Mouse (Mus musculus) large intestine, adult 2 months (tissue): ENCODE results near the gene Ccdc18. TPM values are rescaled to one million over a fixed set of nuclear protein-coding genes. Genes with fewer than 3 reads are reported as not detected.
"Not testable (repeated sequence)": the region's sequence is repeated elsewhere in the genome, so short reads cannot be mapped to it uniquely, and the experiment has no call there.

Experiments used
- DNase-seq: peaks from one replicate; pipeline ENCODE4 v3.0.0-alpha.2; 2012; ENCODE audit warnings: low read depth, low spot score
- WGBS: fragments of 180-500 bp; shearing (Covaris S2); methylation state at CpG from one replicate; pipeline ENCODE4 v1.1.7; 2018; 5-methylcytosine and 5-hydroxymethylcytosine counted together
- polyA plus RNA-seq: library from polyadenylated mRNA; depleted of rRNA; stranded (reverse); fragments of >200 nt; gene quantifications from 2 replicates; pipeline ENCODE4 v1.2.3, GENCODE M21; 2012; rRNA removed

Ccdc18 gene
- 0.06 and 0.11 TPM in 2 replicates for polyA plus RNA-seq

DNA sequence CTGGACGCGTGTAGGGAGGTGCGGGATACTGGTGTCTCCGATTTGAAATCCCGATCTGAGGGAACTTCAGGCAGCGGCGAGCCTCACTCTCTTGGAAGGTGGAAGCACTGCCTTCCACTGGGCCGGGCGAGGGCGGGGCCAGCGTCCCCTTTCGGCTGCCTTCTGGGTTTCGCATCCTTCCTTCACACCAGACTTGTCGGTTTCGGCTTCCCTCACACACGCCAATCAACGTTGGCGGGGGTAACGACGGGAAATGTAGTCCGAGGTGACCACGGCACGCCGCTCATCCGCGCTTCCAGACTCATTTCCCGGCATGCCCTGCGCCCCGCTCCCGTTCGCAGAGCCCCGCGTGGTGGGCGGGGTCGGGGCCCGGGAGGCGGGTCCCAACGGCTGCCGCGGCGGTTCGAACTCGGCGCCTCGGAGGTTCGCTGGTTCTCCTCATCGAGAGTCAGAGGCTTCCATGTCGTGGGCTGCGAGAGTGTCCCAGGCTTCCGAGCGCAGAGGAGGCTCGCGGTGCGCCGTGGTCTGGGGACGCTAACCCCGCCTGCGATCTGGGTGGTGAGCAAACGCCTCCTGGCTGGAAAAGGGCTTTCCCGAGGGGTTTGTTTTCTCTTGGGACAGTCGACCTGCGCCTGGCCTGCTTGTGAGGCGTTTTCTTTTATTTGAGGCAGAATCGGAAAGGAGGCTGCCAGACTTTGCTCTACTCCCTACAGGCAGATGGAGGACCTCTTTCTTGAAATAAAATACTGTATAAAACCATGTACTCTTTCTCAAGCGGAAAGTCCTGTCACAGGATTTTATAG lies at the start of gene Ccdc18, which contains the start of gene Tmed5:
Ccdc18 (plus strand) TSS at position 435 of the 803 bp plus-strand sequence.
Tmed5 (minus strand) TSS at position 180 of the 803 bp plus-strand sequence.
- WGBS: under 1% methylated on average over 65 of the region's 65 CpGs
- peak; percentile 98 for DNase-seq

DNA sequence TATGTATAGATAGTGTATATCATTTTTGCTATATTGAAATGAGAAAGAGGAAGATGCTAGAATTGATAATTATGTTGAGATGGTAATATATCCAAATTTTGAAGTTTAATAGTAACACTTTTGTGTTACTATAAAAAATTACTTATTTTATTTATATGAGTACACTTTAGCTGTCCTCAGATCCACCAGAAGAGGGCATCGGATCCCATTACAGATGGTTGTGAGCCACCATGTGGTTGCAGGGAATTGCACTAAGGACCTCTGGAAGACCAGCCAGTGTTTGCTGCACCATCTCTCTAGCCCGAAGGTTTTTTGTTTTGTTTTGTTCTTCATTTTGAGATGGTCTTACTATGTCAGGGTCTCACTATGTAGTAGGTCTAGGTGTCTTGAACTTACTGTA lies 47.2 kb upstream of the Ccdc18 start:
- DNase-seq: no peak
- 90% methylated on average over 2 of the region's 2 CpGs for WGBS

DNA sequence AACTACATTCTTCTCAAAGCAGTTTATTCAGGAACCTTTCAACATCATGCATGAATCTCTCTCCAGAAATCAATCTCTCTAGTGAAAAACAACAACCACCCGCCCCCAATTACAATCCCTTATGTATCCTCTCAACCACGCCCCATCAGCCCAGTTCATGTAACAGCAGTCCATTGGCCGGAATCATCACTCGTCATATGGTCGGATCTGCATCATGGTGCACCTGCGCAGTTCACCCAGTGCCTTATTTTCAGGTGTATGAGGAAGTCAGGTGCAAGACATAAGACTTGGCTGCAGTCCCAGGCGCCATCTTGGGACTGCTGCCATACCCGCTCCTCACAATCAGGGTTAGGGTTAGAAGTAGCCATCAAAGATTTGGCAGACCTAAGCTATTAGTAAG lies 39.9 kb upstream of the Ccdc18 start:
- WGBS: 96% methylated on average over 8 of the region's 8 CpGs
- not testable (repeated sequence) for DNase-seq

DNA sequence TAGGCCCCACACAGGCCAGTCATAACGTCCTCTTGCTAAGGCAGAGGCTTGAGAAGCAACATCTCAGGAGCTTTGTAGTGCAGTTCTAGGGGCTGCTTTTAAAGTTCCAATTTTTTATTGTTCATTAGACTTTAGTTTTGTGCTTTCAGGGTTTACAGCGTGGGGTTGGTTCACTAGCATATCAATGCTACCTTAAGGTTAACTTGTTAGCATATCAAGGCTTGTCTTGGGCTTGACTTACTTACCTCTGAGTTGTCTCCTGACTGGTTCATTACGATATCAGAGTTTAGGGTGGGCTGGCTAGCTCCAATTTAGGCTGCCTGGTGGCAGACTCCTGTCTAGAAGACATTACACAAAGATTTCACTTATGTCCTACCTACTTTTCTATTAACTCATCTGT lies 35.0 kb upstream of the Ccdc18 start:
- WGBS: 94% methylated on average over 3 of the region's 3 CpGs
- DNase-seq: no peak

DNA sequence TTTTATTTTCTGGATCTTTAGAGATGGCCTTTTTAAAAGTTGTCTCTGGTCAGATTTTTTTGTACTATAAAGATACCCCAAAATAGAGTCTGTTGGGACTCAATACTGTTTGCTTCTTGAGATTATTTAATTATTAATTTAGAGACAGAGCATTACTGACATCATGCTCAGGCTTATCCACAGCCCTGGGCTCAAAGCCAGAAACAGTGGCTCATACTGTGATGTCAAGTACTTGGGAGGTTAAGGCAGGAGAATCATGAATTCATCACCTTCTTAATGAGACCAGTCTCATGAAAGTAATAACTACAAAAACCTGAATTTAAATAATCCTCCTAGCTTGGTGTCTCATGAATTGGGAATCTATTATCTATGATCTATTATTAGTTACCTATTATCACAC lies 32.5 kb upstream of the Ccdc18 start:
- DNase-seq: no peak

DNA sequence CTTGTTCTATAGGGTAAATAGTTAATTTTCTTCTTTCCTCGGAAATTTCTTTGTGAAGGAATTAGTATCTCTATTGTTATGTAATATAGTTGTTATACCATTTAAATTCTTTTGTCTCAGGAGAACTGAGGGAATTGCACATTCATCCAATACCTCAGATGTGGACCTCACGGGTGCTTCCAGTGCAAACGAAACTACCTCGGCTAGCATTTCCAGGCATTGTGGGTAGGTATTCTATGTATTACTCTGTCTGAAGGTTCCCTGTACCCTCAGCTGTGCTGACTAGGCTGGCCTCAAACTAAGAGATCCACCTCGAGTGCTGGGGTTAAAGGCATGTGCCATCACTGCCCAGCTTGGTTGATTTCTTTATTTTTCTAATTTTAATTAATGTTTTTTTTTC lies 28.4 kb upstream of the Ccdc18 start:
- no peak for DNase-seq
- WGBS: 87% methylated on average over 5 of the region's 5 CpGs

DNA sequence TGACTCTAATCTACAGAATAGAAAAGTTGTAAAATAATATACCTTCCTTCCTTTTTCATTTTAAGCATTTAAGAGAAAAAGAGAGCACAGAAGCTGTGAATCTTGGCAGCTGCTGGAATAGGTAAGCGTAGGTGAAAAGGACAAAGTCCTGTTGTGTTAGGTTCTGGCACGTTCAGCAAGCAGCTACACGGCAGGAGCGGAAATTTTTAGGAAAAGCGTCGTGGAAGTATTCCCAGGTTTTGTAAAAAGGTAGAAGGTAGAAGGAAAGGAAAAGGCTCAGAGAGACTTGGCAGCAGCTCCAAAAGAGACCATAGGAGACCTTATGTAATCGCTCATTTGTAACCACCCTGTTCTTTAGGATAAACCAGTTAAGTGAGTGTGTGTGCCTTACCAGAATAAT lies 23.3 kb upstream of the Ccdc18 start:
- no peak for DNase-seq
- WGBS: 69% methylated on average over 7 of the region's 7 CpGs

DNA sequence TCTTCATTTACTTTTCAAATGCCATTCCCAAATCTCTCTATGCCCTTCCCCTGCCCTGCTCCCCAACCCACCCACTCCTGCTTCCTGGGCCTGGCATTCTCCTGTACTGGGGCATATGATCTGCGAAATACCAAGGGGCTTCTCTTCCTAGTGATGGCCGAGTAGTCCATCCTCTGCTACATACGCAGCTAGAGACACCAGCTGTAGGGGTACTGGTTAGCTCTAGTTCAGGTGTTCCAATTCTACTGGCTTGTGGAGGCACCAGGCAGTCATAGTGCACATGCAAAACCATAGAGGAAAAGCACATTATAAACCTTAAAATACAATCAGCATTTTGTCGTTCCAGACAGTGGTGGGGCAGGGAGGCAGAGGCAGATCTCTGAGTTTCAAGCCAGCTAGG lies 15.0 kb upstream of the Ccdc18 start:
- WGBS: 89% methylated on average over 4 of the region's 4 CpGs

DNA sequence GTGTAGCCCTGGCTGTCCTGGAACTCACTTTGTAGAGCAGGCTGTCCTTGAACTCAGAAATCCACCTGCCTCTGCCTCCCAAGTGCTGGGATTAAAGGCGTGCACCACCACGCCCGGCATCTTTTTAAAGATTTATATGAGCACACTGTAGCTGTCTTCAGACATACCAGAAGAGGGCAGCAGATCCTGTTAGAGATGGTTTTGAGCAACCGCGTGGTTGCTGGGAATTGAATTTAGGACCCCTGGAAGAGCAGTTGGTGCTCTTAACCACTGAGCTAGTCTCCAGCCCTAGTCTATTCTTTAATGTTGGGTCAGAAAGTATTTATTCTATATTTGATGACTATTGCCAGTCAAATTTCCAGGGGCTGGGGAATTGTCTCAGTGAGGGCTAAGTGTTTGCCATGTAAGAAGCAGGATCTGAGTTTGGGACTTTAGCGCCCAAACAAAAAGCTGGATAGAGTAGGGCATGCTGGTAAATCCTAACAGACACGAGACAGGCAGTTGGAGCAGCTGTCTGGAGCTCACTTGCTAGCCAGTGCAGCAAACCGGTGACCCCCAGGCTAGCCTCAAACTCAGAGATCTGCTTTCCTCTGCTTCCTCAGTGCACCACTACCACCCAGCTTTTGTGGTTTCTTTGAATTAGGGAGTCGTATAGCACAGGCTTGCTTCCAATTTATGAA lies 12.3 kb upstream of the Ccdc18 start:
- DNase-seq: no peak
- 93% methylated on average over 9 of the region's 9 CpGs for WGBS

More for the DNA sequence above, 15.0 kb upstream of the Ccdc18 start:
- no peak for DNase-seq

DNA sequence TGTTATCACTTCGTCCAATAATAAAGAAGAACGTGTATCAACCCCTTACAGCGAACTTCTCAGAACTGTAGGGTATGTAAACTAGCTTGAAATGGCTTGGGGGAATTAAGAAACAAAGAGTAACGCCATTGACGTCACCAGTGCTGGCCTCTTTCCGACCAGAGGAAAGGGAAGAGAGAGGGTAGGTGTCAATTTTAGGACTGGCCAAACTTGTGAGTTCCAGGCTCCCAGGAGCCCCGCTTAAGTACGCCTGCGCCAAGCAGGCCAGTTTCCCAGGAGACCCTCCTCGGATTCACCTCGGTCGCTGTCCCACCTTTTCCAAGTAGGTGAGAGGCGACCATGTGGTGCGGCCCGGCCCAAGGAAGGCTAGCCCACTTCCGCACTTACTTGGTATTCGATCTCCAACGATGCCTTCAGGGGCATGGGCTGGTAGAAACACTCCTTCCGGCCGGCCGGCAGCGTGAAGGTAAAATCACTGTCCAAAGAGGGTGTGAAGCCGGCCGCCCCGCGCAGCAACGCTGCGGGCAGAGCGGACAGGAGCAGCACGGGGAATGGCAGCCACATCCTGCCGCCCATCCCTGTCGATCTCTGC lies 730 bp upstream of the Ccdc18 start:
- WGBS: under 1% methylated on average over 32 of the region's 32 CpGs
- peak; percentile 37 for DNase-seq

DNA sequence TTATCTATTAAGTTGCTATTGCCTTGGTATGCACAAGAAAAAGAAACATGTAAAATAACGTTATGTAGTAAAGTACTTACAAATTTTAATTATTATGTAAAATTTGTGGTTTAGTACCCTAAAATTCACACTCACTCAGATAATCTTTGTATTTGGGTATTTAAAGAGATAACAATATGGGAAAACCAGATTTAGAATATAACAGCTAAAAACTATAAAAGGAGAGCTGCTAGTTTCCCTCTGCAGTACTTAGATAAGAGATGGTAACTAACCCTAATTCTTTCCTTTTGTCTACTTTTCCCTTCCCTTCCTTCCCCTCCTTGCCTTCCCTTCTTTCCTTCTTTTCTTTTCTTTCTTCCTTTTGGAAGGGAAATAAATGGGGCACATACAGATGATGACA lies 19.9 kb downstream of the Ccdc18 start:
- 92% methylated on average over 1 of the region's 1 CpGs for WGBS
- DNase-seq: no peak

DNA sequence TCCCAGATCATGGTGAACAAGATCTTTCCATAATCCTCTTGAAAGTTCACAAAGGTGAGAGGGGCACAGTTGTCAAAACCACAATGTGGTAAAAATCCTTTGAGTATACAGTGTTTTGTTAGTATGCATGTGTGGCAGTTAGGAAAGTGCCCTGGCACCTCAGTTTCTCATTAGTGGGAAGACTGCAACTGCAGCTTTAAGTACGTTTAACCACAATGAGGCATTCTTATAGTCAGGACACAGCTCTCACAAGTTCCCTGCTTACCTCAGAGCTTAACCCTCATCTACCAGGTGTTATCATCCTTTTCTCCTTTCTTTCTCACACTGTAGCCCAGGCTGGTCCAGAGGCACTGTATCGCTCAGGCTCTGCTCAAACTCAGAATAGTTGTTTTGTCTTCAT lies 28.1 kb downstream of the Ccdc18 start:
- 89% methylated on average over 2 of the region's 2 CpGs for WGBS
- no peak for DNase-seq

DNA sequence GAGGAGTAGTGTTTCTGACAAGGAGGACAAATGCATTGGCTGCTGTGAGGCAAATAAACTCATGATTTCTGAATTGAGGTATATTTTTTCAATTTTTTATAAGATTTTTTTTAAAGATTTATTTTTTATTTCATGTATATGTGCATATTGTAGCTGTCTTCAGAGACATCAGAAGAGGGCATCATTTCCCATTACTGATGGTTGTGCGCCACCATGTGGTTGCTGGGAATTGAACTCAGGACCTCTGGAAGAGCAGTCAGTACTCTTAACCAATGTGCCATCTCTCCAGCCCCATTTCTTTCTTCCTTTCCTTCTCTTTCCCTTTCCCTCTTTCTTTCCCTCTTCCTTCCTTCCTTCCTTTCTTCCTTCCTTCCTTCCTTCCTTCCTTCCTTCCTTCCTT lies 31.0 kb downstream of the Ccdc18 start:
- 33% methylated on average over 1 of the region's 1 CpGs for WGBS
- DNase-seq: no peak

DNA sequence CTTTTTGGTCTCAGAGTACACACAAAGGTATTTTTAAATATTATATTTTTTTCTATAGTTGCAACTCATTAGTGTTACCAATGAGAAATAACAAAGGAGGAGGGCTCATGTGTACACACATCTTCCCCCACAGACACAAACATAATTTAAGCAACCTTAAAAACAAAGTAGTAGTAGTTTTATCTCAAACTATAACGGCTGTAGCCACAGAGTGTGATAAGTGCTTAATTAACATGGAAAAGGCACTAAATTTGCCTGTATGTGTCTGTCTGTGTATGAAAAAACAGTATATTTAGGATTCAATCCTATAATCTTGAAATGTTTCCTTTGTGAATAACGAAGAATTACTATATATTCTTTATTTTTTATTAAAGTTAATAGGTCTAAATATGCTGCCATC lies 51.4 kb downstream of the Ccdc18 start:
- 89% methylated on average over 2 of the region's 2 CpGs for WGBS
- DNase-seq: no peak

DNA sequence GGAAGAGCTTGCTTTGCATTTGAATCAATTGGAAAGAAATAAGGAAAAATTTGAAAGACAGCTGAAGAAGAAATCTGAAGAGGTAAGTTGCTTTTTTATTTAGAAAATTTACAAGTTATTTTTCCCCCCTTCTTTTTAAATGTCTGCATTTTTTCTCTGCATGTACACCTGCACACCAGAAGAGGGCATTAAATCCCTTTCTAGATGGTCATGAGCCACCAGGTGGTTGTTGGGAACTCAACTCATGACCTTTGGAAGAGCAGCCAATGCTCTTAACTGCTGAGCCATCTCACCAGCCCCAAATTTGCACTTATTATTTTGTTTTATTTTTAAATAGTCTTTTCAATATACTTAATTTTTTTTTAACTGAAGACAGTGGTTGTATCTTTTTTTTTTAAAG lies 56.3 kb downstream of the Ccdc18 start:
- DNase-seq: no peak

DNA sequence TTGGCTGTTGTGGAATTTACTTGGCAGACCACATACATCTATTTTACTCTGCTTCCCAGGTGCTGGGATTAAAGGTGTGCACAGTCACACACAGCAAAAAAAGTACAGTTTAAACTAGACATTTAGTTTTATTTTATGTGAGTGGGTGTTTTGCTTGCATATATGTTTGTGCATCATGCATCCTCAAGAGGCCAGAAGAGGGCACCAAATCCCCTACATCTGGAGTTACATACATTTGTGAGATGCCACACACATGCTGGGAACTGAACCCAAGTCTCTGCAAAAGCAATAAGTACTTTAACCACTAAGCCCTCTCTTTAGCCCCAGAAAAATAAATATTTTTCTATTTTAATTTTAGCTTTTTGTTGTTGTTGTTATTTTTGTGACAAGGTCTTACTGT lies 73.3 kb downstream of the Ccdc18 start:
- DNase-seq: no peak

DNA sequence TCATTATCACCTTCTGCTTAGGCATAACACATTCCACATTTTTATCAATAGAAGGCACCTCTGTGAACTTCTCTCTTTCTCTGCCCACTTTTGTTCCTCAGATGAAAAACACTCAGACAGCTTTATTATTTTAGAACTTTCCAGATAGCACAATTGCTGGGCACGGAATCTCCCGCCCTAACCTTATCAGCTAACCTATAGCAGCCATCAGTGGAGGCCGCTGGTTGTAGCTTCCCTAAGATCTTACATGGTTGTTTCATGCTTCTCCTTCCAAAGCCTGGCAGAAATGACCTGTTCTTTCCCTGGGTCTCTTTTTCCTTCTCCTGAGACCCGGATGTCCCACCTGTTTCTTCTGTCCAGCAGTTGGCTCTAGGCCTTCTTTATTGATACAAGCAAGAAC lies 78.8 kb downstream of the Ccdc18 start:
- 79% methylated on average over 4 of the region's 4 CpGs for WGBS
- no peak for DNase-seq

DNA sequence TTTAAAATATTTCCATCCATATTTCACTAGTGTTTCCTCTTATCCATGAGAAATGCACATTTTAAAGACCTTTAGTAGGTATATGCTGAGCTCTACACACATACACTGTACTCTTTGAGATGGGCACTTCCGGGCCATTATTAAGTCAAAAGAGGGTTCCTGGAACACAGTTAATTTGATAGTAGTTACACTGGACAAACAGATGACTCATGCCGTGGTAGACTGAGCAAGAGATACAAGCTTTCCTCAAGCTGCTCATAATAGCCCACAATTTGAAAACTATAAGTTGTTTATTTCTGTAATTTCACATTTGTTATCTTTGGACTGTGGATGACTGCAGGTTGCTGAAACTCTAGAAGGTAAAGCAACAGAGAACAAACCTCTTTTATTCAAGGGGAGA lies 82.3 kb downstream of the Ccdc18 start:
- DNase-seq: no peak
- 57% methylated on average over 2 of the region's 2 CpGs for WGBS

DNA sequence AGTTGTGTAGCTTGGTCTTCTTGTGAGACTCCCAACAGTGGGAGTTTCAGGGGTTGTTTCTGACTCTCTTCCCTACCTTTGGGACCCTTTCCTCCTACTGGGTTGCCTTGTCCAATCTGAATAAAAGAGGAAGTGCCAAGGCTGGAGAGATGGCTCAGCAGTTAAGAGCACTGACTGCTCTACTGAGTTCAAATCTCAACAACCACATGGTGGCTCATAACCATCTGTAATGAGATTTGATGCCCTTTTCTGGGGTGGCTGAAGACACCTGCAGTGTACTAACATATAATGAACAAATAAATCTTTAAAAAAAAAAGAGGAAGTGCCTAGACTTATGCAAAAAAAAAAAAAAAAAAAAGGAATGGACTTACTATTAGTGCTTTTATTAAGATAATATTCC lies 91.4 kb downstream of the Ccdc18 start:
- no peak for DNase-seq

DNA sequence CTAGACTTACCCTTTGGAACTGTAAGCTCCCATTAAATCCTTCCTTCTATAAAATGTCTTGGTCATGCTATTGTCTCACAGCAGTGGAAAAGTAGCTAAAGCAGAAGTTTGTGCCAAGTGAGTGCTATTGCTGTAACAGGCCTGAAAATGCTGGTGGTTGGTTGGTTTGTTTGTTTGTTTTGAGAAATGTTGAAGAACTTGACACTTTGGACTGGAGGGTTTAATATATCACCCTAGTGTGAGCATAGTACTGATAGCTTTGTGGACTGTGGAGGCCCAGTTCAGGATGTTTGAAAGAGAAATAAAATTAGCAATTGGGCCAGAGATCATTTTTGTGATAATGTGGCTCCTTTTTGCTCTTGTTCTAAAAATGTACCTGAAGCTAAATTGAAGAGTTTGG lies 93.5 kb downstream of the Ccdc18 start:
- no peak for DNase-seq

DNA sequence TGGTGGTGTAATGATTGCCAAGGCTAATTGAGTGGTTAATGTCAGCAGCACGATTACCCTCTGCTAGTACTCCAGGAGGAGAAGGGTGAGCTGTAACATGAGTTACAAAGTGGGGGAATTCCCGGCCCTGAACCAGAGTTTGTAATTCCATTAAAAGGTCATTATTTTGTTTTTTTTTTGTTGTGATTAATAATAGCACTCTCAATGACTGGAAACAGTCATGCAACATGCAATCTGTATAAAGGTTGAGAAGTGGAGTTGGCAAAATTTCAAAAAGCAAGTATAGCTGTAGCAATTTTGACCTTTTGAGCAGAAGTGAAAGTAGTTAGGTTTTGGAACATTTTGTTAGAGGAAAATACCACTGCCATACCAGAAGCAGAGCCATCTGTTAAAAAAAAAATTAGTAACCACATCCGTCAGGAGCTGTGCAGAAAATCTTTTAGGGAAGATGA lies 113.7 kb downstream of the Ccdc18 start:
- 34% methylated on average over 3 of the region's 3 CpGs for WGBS
- DNase-seq: no peak
